Mouse (Mus musculus): ENCODE data around the gene Pde6d. TPM values are rescaled to one million over a fixed set of nuclear protein-coding genes. Genes with fewer than 3 reads are reported as not detected.

The Pde6d gene
- polyA plus RNA-seq, 1 experiment = 76.3 TPM

DNA sequence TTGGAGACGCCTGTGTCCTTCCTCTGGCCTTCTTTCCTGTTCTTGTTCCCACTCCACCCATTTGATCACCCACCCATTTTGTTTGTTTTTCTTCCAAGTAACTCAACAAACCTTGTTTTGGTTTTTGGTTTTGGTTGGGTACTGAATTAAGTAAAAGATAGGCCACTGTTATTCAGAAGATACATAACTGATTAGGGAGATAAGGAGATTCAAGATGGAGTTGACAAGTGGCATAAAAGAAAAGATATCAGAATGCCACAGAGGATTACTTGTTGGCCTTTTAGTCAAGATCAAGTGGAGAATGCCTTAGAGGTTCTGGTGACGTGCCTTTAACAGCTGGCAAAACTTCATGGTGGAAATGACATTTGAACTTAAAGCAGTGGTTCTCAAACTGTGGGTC is 1.3 kb upstream of the Pde6d start:
- no peak for TF ChIP-seq GATA1 (IDR thresholded peaks at IDR 0.05; ENCODE audit: low read length)

DNA sequence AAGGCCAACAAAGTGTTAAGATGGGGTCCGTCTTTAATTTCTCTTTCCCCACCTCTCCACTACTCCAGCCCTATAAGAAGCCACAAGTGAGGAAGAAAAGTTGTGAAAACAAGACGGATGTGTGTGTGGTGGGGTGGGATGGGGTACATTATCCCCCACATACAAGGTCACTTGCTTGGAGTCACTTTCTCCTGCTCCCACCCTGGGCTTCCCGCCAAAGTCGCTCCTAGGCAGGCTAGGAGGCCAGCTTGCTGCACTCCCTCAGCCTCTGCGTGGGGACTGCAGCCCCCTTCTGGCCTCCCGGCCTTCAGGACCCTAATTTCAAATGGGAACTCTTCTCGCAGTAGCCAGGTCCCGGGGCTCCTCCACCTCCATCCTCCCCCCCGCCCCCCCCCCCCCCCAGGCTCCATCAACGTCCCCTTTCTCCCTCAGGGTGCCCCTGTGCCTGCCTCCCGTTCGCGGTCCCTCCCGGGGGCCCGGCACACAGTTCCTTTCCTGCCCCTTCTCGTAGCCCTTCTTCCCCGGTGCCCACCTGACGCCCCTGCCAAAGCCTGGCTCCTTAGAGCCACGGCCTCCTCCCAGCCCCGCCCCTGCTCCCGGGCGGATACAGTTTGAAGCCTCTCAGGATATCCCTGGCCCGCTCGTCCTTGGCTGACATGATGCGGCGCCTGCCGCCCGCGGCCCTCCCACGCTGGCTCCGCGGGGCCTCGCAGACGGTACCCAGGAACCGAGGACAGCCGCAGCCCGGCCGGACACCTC is 558 bp downstream of the Pde6d start:
- TF ChIP-seq GATA1 (IDR thresholded peaks at IDR 0.05; ENCODE audit: low read length) = no peak

DNA sequence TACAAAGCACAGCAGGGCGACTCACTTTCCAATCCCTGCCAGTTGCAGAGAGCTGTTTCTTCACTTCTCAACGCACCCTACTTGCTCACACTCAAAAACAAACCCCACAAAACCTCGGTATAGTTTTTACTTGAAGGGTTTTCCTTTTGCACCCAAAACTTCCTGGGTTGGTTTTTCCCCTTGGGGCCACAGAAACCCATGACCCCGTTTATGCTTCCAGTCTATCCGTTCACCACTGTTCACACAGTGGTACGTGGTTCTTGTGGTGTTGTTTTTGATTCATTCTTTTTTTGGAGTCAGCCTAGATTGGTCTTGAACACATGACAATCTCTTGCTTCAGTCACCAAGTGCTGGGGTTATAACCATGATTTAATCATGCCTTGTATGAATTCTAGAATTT is 2.0 kb downstream of the Pde6d start:
- no peak for TF ChIP-seq GATA1 (IDR thresholded peaks at IDR 0.05; ENCODE audit: low read length)

DNA sequence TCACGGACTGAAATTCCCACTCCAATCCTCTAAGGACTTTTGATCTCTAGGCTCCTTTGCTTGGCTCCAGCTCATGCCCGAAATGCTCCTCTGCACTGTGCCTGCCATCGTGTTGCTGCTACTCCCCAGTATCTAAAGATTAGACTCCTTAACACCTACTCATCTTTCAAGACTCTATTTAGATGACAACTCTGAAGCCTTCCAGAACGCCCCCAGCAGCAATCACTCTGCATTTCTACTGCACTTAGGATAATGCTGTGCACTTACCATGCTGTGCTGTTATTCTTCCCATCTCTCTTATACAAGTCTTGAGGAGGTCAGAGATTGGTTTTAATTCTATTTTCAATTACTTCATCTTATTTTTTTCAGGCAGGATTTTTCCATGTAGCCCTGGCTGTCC is 10.5 kb downstream of the Pde6d start:
- TF ChIP-seq GATA1 (IDR thresholded peaks at IDR 0.05; ENCODE audit: low read length) = no peak

DNA sequence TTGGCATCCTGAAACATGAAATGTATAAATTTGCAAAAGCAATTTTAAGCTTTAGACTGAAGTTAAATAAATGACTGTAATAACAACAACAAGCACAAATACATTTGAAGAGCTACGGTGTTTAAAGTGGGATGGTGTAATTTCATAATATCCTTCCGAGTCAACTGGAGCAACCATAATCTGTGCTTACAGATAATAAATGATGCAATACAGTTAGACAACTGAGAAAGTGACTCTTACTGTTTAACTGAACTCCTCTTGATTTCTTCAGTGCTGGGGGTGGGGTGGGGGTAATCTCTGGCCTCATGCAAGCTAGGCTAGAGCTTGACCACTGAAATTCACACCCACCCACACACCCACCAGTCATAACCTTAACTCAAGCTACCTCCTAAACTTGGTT is 11.0 kb downstream of the Pde6d start:
- no peak for TF ChIP-seq GATA1 (IDR thresholded peaks at IDR 0.05; ENCODE audit: low read length)

DNA sequence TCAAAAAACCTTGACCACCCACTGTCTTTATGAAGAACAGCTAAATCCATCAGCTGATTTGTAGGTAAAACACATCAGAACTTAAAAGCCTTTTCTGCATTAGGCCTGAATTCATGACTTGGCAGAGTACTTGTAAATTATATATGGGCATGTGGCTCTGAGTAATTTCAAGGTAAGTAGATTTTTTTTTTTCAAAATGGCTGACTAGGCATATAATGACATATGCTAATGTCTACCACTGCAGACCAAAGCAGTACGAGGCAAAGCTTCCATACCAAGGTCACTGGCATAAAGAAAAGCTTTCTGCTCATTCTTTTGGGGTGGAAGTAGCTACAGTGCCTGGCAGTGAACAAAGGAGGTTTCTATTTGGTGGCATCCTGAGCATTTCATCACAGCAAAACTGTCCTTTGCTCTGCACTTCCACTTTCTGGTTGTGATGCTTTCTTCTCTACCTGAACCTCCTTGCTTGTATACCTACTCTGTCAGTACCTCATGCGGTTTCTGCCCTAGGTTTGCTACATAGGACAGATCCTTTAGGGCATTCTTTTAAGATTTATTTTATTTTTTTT is 13.1 kb downstream of the Pde6d start:
- TF ChIP-seq GATA1 (IDR thresholded peaks at IDR 0.05; ENCODE audit: low read length) = no peak

DNA sequence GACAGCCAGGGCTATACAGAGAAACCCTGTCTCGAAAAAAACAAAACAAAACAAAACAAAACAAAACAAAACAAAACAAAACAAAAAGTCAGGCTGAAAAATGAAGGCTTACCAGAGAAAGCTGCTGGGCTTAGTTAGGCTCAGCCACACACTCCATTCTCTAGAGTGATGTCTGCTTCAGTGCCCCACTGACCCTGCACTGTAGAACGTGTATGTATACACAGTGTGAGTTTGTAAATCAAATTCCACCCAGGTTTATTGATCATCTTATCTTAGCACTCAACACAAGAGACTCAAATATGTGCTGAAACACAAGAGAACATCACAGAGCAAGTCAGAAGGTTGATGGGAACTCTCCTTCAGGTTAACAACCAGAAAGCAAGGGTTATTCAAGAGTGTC is 14.0 kb downstream of the Pde6d start:
- TF ChIP-seq GATA1 (IDR thresholded peaks at IDR 0.05; ENCODE audit: low read length) = no peak

DNA sequence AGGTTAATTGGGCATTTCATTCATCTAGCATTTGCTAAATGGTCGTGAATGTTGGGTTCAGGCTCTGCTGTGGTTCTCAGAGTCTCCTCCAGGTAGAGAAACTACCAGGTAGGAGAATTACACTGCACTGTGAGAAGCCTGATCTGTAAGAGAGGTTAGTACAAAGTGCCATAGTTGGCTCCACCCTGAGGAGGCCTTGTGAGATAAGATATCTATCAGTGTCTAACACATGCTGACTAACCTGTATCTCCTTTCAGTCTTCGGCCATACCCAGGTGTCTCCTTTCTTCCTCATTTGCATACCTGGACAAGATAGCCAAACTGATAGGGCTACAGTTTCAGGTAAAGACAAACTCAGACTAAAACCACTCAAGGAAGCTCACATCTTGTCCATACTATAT is 19.8 kb downstream of the Pde6d start:
- TF ChIP-seq GATA1 (IDR thresholded peaks at IDR 0.05; ENCODE audit: low read length) = no peak

DNA sequence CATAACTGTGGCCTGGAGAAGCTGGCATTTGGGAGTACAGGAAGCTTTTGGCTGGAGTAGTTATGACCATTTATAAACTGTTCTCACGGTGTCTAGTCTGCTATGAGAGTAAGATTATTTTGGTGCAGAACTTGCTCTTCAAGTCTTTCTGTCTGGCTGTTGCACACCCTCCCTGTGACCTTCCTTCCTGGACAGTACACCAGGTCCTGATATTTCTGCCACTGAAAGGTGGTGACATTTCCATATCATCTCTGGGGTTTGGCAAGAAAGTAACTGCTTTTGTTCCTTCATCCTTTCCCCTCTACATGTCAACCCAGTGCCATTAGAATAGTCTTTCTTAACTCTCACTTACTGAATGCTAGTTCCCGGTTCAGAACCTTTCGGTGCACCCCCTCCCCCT is 23.2 kb downstream of the Pde6d start:
- no peak for TF ChIP-seq GATA1 (IDR thresholded peaks at IDR 0.05; ENCODE audit: low read length)

DNA sequence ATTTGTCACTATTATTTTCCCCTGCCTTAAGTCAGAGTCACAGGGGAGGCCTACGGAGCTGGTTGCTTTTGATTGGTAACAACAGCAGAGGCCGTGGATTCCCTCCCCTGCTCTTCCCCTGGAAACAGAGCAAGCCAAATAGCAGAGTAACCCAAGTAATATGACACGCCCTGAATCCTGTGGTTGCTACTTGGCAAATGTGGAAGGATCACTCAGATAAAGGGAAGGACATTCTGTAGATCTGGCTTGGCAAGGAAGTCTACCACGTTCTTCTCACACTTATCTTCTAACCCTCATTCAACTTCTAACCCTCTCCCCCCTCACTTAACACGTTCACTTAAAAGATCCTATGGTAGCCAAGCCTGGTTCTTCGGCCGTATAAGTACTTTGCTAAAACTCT is 24.6 kb downstream of the Pde6d start:
- TF ChIP-seq GATA1 (IDR thresholded peaks at IDR 0.05; ENCODE audit: low read length) = peak; percentile 90

DNA sequence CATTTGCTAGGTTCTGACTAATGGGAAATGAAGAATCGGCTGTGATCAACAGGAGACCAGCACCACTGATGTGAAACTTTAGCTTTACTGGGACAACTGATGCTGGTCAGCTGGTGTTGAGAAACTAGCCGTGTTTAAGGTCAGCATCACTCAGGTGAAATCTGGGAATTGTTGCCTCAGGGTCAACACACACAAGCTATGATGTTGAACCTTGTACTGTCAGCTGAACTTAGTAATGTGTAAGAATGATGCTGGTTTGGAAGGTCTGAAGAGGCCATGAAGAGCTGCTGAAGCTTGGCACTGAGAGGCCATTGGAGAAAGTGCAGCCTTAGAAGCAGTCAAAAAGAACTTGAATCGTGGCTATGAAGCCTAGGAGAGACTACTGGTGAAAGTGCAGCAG is 26.8 kb downstream of the Pde6d start:
- TF ChIP-seq GATA1 (IDR thresholded peaks at IDR 0.05; ENCODE audit: low read length) = no peak

DNA sequence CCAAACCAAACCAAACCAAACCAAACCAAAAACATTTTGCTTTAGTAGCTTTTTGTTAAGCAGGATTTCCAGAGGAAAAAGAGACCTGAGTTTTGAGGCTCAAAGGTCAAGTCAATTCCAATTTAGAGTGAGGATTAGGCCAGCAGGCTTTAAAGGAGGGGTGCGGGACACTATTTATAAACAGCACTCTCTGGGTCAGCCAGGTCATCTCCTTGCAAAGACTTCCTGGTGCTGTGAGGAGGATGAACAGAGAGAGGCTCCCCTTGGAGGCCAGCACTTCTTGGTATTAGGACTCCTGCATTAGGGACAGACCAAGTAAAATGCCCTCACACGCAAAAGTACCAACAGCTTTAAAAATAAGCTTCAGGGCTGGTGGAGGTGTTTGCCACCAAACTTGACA is 30.6 kb downstream of the Pde6d start:
- no peak for TF ChIP-seq GATA1 (IDR thresholded peaks at IDR 0.05; ENCODE audit: low read length)

DNA sequence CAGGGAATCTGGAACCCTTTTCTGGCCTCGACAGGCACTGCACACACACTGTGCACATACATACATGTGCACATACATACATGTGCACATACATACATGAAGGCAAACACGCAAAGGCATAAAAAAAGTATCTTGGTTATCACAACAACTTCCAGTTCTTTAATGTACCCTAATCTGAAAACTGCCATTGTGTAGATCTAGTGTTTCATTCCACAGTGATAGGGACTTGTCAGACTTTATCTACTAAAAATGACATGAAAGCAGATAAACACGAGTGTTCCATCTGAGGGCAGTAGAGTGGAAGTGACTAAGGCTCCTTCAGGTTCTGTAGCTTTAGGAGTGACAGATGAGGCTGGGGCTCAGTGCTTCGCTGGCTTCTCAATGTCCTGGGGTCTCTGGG is 31.1 kb downstream of the Pde6d start:
- peak; percentile 56 for TF ChIP-seq GATA1 (IDR thresholded peaks at IDR 0.05; ENCODE audit: low read length)

DNA sequence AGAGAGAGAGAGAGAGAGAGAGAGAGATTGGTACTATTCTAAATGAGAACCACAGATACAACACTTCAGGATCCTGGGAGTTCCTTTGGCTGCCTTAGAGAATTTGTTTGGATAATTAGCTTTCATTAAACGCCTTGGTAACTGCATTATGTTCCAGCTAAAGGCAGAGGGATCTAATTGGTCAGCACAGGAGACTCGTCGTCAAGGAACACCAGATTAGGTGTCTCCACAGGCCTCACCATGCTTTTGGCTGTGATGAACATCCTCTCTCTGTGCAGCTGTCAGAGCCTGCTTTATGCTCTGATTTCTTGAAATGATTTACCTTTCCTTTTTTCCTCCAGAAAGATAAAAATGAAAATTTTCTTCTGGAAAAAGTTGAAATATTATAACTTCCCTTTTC is 35.6 kb downstream of the Pde6d start:
- TF ChIP-seq GATA1 (IDR thresholded peaks at IDR 0.05; ENCODE audit: low read length) = no peak

DNA sequence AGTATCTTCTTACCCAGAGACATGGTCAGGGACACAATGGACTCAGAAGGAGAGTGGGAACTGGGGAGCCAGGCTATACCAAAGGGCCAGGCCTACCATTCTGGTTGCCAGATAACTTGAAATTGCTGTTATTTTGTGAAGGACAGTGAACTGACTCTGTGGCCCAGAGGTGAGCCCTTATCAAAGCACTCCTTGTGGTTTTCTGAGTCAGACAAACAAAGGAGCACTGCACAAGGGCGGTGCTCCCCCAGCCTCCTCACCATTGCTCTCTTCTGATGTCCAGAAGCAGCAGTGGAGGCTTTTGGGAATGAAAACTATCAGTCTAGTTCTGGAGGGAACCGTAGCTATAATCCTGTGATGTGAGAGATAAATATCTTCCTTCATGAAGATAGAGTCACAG is 39.8 kb downstream of the Pde6d start:
- no peak for TF ChIP-seq GATA1 (IDR thresholded peaks at IDR 0.05; ENCODE audit: low read length)

DNA sequence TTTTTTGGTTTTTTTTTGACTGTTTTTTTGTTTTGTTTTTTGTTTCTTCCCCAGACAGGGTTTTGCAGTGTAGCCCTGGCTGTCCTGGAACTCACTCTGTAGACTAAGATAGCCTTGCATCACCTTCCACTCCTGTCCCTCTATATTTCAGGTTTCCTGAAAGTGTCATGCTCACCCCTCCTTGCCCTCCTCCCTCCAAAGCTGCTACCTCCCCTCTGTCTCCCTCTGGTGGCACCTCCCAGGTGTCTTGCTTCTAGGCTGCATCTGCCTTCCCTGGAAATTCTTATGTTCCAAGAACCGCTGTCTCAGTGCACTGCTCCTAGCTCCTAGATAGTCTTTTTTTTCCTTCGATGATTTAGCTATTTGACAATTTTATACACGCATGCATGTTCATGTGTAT is 44.0 kb downstream of the Pde6d start:
- no peak for TF ChIP-seq GATA1 (IDR thresholded peaks at IDR 0.05; ENCODE audit: low read length)

DNA sequence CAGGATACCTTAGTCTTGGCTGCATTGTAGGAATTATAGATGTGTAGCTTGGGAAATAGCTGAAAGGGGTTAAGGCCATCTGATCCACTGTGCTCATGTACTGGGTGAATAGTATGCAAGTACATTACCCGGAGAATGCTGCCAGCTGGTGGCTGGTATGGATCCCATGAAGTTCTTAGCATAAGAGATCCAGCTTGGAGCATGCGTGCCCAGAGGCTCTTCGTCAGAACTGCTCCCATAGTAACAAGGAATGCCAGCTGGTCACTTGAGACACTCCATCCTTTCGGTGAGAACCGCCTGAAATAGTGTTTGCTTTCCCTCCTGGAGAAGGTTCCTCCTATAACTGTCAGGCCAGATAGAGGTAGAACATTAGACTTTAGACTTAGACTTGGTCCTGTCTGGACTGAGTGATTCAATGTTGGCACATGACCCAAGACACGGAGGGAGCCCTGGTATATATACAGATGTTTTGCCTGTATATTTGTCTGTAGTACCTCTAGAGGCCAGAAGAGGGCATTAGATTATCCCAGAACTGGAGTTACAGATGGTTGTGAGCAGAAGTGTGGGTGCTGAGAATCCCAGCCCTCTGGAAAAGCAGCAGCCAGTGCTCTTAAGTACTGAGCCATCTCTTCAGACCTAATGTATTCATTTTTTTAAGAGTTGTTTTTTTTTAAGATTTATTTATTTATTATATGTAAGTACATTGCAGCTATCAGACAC is 48.9 kb downstream of the Pde6d start:
- no peak for TF ChIP-seq GATA1 (IDR thresholded peaks at IDR 0.05; ENCODE audit: low read length)

Measured in G1E-ER4 (cell line).